Mouse (Mus musculus) macrophage (primary cell): ENCODE measurements around the gene Sec24d. TPM values are rescaled to one million over a fixed set of nuclear protein-coding genes. Genes with fewer than 3 reads are reported as not detected.
"Not testable (repeated sequence)": the region's sequence is repeated elsewhere in the genome, so short reads cannot be mapped to it uniquely, and the experiment has no call there.

ENCODE experiments used
- H3K27ac ChIP-seq: fragments of 350-480 bp; formaldehyde crosslinking; 2 replicates; pipeline ENCODE4 v1.9.0; 2021
- H3K36me3 ChIP-seq: fragments of 350-480 bp; formaldehyde crosslinking; 2 replicates; pipeline ENCODE4 v1.9.0; 2021; ENCODE audit errors: inconsistent target
- H3K4me3 ChIP-seq: fragments of 350-480 bp; formaldehyde crosslinking; 2 replicates; pipeline ENCODE4 v1.9.0; 2021; ENCODE audit errors: inconsistent target
- H3K79me2 ChIP-seq: fragments of 350-480 bp; formaldehyde crosslinking; 2 replicates; pipeline ENCODE4 v1.9.0; 2021; ENCODE audit errors: inconsistent target
- WGBS: methylation state at CpG from one replicate; pipeline ENCODE4 v1.1.7; 2026; ENCODE audit warnings: inconsistent platforms; ENCODE audit not compliant: missing documents; 5-methylcytosine and 5-hydroxymethylcytosine counted together
- polyA plus RNA-seq: library from polyadenylated mRNA; stranded (reverse); fragments of 250-400 nt; gene quantifications from 3 replicates; pipeline ENCODE4 v1.2.4, GENCODE M21; 2018; ENCODE audit warnings: inconsistent platforms

Sec24d gene
- polyA plus RNA-seq, 1 experiment from 2014 or later, result 39.8 TPM

- H3K27ac ChIP-seq, result no peak overlapping the region
- WGBS, result 95% methylated on average over 6 of the region's 6 CpGs
- H3K36me3 ChIP-seq, result peaks cover 6% of the 10 kb centered on the region; the same call in 1 of the 2 replicates
- H3K79me2 ChIP-seq, result no peaks in the 10 kb centered on the region
- H3K4me3 ChIP-seq, result no peak overlapping the region
Measured at GRCm38 (mm10) chr3:123337853-123338252, 70.6 kb downstream of the Sec24d start.

GRCm38 (mm10) chr3:123338666-123339195, 71.5 kb downstream of the Sec24d start:
- Histone ChIP-seq H3K79me2 (no peaks in the 10 kb centered on the region), H3K4me3 (no peak overlapping the region), H3K36me3 (peaks cover 13% of the 10 kb centered on the region), H3K27ac (no peak overlapping the region)
- WGBS, result 84% methylated on average over 12 of the region's 12 CpGs

GRCm38 (mm10) chr3:123341049-123341448, 73.8 kb downstream of the Sec24d start:
- H3K4me3 ChIP-seq, result no peak overlapping the region
- 100% methylated on average over 1 of the region's 2 CpGs for WGBS
- no peaks in the 10 kb centered on the region for H3K79me2 ChIP-seq
- H3K27ac ChIP-seq, result no peak overlapping the region
- H3K36me3 ChIP-seq, result peaks cover 25% of the 10 kb centered on the region

GRCm38 (mm10) chr3:123343690-123344089, 76.4 kb downstream of the Sec24d start:
- Histone ChIP-seq H3K4me3 (no peak overlapping the region), H3K36me3 (peaks cover 25% of the 10 kb centered on the region), H3K79me2 (no peaks in the 10 kb centered on the region), H3K27ac (no peak overlapping the region)
- WGBS, result 90% methylated on average over 6 of the region's 6 CpGs

GRCm38 (mm10) chr3:123348080-123348802, 81.0 kb downstream of the Sec24d start:
- 77% methylated on average over 12 of the region's 12 CpGs for WGBS
- H3K79me2 ChIP-seq, result no peaks in the 10 kb centered on the region
- peaks cover 39% of the 10 kb centered on the region for H3K36me3 ChIP-seq
- H3K4me3 ChIP-seq, result no peak overlapping the region
- no peak overlapping the region for H3K27ac ChIP-seq

- H3K4me3 ChIP-seq, result no peak overlapping the region
- WGBS, result 57% methylated on average over 8 of the region's 8 CpGs
- peaks cover 29% of the 10 kb centered on the region; the same call in 1 of the 2 replicates for H3K36me3 ChIP-seq
- H3K79me2 ChIP-seq, result no peaks in the 10 kb centered on the region
- no peak overlapping the region for H3K27ac ChIP-seq
Measured at GRCm38 (mm10) chr3:123350602-123351001, 83.3 kb downstream of the Sec24d start.

GRCm38 (mm10) chr3:123351519-123351918, 84.3 kb downstream of the Sec24d start:
- H3K79me2 ChIP-seq, result no peaks in the 10 kb centered on the region
- H3K36me3 ChIP-seq, result peaks cover 29% of the 10 kb centered on the region; the same call in 1 of the 2 replicates
- no peak overlapping the region for H3K4me3 ChIP-seq
- H3K27ac ChIP-seq, result no peak overlapping the region
- 80% methylated on average over 2 of the region's 2 CpGs for WGBS

- peaks cover 29% of the 10 kb centered on the region; the same call in 1 of the 2 replicates for H3K36me3 ChIP-seq
- no peak overlapping the region for H3K4me3 ChIP-seq
- WGBS, result 74% methylated on average over 6 of the region's 6 CpGs
- no peak overlapping the region for H3K27ac ChIP-seq
- no peaks in the 10 kb centered on the region for H3K79me2 ChIP-seq
Measured at GRCm38 (mm10) chr3:123353183-123353582, 85.9 kb downstream of the Sec24d start.

GRCm38 (mm10) chr3:123353661-123354060, 86.4 kb downstream of the Sec24d start:
- Histone ChIP-seq H3K36me3 (peaks cover 30% of the 10 kb centered on the region; the same call in 1 of the 2 replicates), H3K4me3 (no peak overlapping the region), H3K79me2 (no peaks in the 10 kb centered on the region), H3K27ac (no peak overlapping the region)
- 89% methylated on average over 6 of the region's 12 CpGs for WGBS

GRCm38 (mm10) chr3:123354388-123354787, 87.1 kb downstream of the Sec24d start:
- Histone ChIP-seq H3K36me3 (peaks cover 32% of the 10 kb centered on the region; the same call in 1 of the 2 replicates), H3K79me2 (no peaks in the 10 kb centered on the region), H3K4me3 (no peak overlapping the region), H3K27ac (no peak overlapping the region)
- WGBS, result 95% methylated on average over 9 of the region's 9 CpGs

- H3K36me3 ChIP-seq, result peaks cover 26% of the 10 kb centered on the region
- H3K79me2 ChIP-seq, result no peaks in the 10 kb centered on the region
- H3K4me3 ChIP-seq, result no peak overlapping the region
- WGBS, result 39% methylated on average over 4 of the region's 4 CpGs
- no peak overlapping the region for H3K27ac ChIP-seq
Measured at GRCm38 (mm10) chr3:123356377-123356991, 89.2 kb downstream of the Sec24d start.

GRCm38 (mm10) chr3:123366820-123367219, 99.6 kb downstream of the Sec24d start:
- H3K79me2 ChIP-seq, H3K27ac ChIP-seq, H3K4me3 ChIP-seq: not testable (repeated sequence)
- WGBS, result 92% methylated on average over 2 of the region's 2 CpGs
- H3K36me3 ChIP-seq, result peaks cover 47% of the 10 kb centered on the region

- H3K27ac ChIP-seq, result no peak overlapping the region
- H3K79me2 ChIP-seq, result no peaks in the 10 kb centered on the region
- no peak overlapping the region for H3K4me3 ChIP-seq
- 92% methylated on average over 12 of the region's 12 CpGs for WGBS
- peaks cover 38% of the 10 kb centered on the region; the same call in 1 of the 2 replicates for H3K36me3 ChIP-seq
Measured at GRCm38 (mm10) chr3:123369161-123369560, 101.9 kb downstream of the Sec24d start.

- no peaks in the 10 kb centered on the region for H3K79me2 ChIP-seq
- H3K36me3 ChIP-seq, result peaks cover 46% of the 10 kb centered on the region; the same call in 1 of the 2 replicates
- H3K4me3 ChIP-seq, result no peak overlapping the region
- WGBS, result 91% methylated on average over 4 of the region's 5 CpGs
- H3K27ac ChIP-seq, result no peak overlapping the region
Measured at GRCm38 (mm10) chr3:123370927-123371326, 103.7 kb downstream of the Sec24d start.
